Mouse (Mus musculus) thymus, adult 2 months (tissue): ENCODE measurements around the gene Fkbp1a. TPM values are rescaled to one million over a fixed set of nuclear protein-coding genes. Genes with fewer than 3 reads are reported as not detected.

ENCODE experiments used
- DNase-seq: peaks from one replicate; pipeline ENCODE4 v3.0.0; 2021
- H3K27ac ChIP-seq: fragments of 200-500 bp; 2 replicates; pipeline ENCODE4 v1.5.1; 2012; ENCODE audit warnings: low read length, control low read depth; ENCODE audit not compliant: control insufficient read depth, insufficient read depth
- H3K27me3 ChIP-seq: fragments of 200-500 bp; 2 replicates; pipeline ENCODE4 v1.6.1; 2012; ENCODE audit warnings: mild to moderate bottlenecking, low read length, moderate library complexity, mixed read lengths; ENCODE audit not compliant: control insufficient read depth, insufficient read depth
- H3K36me3 ChIP-seq: fragments of 200-500 bp; 2 replicates; pipeline ENCODE4 v1.6.1; 2012; ENCODE audit warnings: mild to moderate bottlenecking, low read length, moderate library complexity; ENCODE audit not compliant: control insufficient read depth, insufficient read depth
- H3K4me1 ChIP-seq: fragments of 200-500 bp; replicated peaks from 2 replicates; pipeline ENCODE4 v1.6.1; 2012; ENCODE audit warnings: low read length; ENCODE audit not compliant: control insufficient read depth, insufficient read depth
- H3K4me3 ChIP-seq: fragments of 200-500 bp; 2 replicates; pipeline ENCODE4 v1.5.1; 2012; ENCODE audit warnings: mild to moderate bottlenecking, low read length, control low read depth, moderate library complexity; ENCODE audit not compliant: control insufficient read depth, insufficient read depth
- CTCF ChIP-seq: fragments of 200-500 bp; IDR thresholded peaks from 2 replicates; pipeline ENCODE4 v1.5.1; 2012; ENCODE audit warnings: mild to moderate bottlenecking, control low read depth, low read length, moderate library complexity, borderline replicate concordance; ENCODE audit not compliant: control insufficient read depth, poor library complexity, insufficient read depth; ENCODE audit errors: extremely low read depth
- POLR2A ChIP-seq: fragments of 200-500 bp; IDR thresholded peaks from 2 replicates; pipeline ENCODE4 v1.6.1; 2012; ENCODE audit warnings: mild to moderate bottlenecking, low read length, control low read depth, moderate library complexity; ENCODE audit not compliant: control insufficient read depth, poor library complexity, insufficient read depth; ENCODE audit errors: extremely low read depth
- WGBS: fragments of 180-500 bp; shearing (Covaris S2); methylation state at CpG from one replicate; pipeline ENCODE4 v1.1.7; 2018; 5-methylcytosine and 5-hydroxymethylcytosine counted together
- polyA plus RNA-seq: library from polyadenylated mRNA; depleted of rRNA; stranded (reverse); fragments of >200 nt; gene quantifications from 2 replicates; pipeline ENCODE4 v1.2.3, GENCODE M21; 2012

Gene Fkbp1a
- polyA plus RNA-seq, 1 experiment, result 146 TPM

DNA sequence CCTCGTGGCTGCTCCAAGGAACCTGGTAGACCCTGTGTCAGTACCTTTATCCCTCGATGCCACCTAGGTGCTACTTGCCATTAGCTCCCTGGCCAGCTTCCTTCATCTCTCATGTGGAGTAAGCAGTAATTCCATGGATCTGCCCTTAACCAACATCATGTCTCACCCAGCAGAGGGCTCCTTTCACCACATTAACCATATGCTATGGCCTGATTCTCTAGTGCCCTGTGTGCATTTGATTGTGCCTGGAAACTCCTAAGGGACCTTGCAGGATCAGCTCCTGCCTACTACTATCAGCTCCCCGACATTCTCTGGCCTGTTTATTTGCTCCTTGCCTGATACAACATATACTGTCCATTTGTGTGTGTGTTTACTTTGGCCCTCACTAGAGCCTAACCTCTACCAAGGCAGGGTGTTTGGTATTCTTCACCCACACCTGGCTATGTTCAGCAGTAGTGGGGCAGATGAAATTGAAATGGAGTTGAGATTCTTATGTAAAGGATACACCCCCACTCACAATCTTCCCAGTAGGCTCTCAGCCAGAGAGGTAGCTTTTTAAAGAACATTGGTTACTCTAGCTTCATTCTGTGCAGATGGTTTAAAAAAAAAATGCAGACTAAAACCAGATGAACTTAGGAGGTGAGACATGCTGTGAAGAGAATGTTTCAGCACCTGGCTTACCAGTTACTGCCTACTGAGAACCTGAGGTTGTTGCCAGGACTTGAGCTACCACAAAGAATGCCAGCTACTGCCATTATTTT, 28.6 kb upstream of the Fkbp1a start:
- DNase-seq, result no peak

DNA sequence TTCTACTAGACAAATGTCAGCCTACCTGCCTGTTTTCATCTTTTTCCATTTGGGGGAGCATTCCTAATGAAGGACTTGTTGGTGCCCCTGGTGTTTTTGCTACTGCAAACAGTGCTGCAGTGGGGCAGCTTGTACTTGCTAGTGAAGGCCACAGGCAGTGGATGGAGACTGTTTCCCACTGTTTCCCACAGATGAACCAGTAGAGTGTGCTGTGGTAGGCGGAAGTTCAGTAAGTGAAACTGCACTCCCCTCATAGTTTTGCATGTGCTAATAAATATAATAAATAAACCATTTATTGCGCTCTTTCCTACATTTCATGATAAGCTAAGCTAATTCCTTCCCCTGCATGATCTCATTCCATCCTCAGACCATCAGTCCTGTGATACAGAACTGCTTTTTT, 23.3 kb upstream of the Fkbp1a start:
- Histone ChIP-seq H3K4me3 (no peak overlapping the region), H3K27me3 (no peaks in the 10 kb centered on the region), H3K27ac (no peak overlapping the region), H3K4me1 (no peaks in the 10 kb centered on the region), H3K36me3 (no peaks in the 10 kb centered on the region)
- no peak for TF ChIP-seq CTCF
- no peak for TF ChIP-seq POLR2A
- WGBS, result 90% methylated on average over 2 of the region's 2 CpGs
- no peak for DNase-seq

More for the DNA sequence above, 28.6 kb upstream of the Fkbp1a start:
- H3K27ac ChIP-seq, result no peak overlapping the region
- peaks cover 30% of the 10 kb centered on the region for H3K36me3 ChIP-seq
- no peaks in the 10 kb centered on the region for H3K4me1 ChIP-seq
- TF ChIP-seq CTCF, result 0 out of 2 replicates have a peak, but pooled peaks have one; percentile 24
- TF ChIP-seq POLR2A, result no peak
- H3K4me3 ChIP-seq, result no peak overlapping the region
- 91% methylated on average over 3 of the region's 3 CpGs for WGBS
- no peaks in the 10 kb centered on the region for H3K27me3 ChIP-seq

DNA sequence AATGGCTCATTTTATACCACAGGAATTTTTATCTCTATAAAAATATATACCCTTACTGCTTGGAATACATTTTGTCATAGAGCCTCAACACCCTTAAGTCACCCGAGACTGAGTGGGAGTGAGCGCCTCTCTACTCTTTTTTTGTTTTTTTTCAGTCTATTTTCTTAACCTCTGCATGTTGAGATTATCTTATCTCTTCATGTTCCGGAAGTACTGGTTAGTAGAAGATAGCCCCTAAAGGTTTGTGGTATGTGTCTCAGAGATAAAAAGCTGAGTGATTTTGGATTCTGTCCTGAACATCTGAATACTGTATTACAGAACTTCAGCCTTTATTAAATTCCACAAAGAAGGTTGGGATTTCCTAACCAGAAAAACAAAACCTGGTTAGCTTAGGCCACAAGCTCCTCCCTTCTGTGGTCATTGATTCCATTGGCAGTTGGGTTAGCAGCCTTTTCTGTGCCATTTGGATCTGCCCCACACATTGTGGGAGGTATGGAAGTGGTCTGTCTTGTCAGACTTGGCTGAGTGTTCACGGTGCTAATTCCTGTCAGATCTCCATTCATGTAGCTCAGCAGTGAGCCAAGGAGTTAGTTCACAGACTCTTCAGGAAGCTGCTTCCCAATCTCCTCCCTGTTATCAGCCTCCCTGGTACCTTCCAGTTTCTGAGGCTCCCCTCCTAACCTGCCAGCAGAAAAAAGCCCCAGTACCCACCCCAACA, 17.8 kb upstream of the Fkbp1a start:
- no peaks in the 10 kb centered on the region for H3K36me3 ChIP-seq
- no peak for DNase-seq
- TF ChIP-seq POLR2A, result no peak
- TF ChIP-seq CTCF, result no peak
- H3K27me3 ChIP-seq, result no peaks in the 10 kb centered on the region
- WGBS, result 68% methylated on average over 4 of the region's 4 CpGs
- H3K27ac ChIP-seq, result no peak overlapping the region
- H3K4me1 ChIP-seq, result peaks cover 35% of the 10 kb centered on the region
- H3K4me3 ChIP-seq, result no peak overlapping the region

DNA sequence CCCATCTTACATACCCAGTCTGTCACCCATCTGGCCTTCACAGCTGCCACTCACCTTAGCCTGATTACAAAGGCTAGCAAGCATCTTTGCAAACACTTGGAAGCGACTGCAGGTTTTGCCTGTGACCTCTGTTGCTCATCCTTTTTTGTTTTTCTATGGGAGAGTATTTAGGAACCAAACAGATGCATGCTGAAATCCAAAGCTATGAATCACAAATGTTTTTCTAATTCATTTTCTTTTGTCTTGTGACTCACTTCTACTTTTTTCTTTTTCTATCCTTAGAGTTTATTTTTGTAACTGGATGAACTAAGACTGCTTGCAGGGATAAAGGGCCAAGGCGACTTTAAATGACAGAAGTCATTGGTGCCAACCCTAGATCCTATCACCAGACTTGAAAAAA, 16.8 kb upstream of the Fkbp1a start:
- WGBS, result 89% methylated on average over 2 of the region's 2 CpGs

DNA sequence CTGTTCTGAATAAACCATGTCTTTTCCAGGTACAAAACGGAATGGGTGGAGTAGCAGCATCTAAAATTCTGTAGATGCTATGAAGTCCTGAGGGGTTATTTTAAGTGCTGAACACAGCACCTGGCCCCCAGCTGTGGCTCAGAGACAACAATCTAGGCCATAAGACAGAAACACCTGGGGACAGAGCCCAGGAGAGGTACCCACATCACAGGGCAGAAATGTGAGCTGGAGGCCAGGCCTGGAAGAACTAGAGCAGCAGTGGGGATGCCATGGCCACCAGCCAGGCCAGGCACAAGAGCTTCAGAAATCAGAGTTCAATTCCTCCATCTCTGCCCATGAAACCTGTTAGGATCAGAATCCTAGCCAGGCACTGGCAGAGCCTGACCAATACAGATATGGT, 14.2 kb upstream of the Fkbp1a start:
- Histone ChIP-seq H3K27ac (peak overlapping the region; percentile 87), H3K4me3 (no peak overlapping the region), H3K27me3 (no peaks in the 10 kb centered on the region), H3K4me1 (peaks cover 59% of the 10 kb centered on the region), H3K36me3 (no peaks in the 10 kb centered on the region)
- WGBS, result 11% methylated on average over 1 of the region's 1 CpGs
- TF ChIP-seq CTCF (no peak), POLR2A (no peak)
- DNase-seq, result peak; percentile 78

More for the DNA sequence above, 16.8 kb upstream of the Fkbp1a start:
- H3K4me3 ChIP-seq, result no peak overlapping the region
- H3K36me3 ChIP-seq, result no peaks in the 10 kb centered on the region
- no peaks in the 10 kb centered on the region for H3K27me3 ChIP-seq
- DNase-seq, result no peak
- TF ChIP-seq POLR2A, result no peak
- TF ChIP-seq CTCF, result no peak
- H3K27ac ChIP-seq, result no peak overlapping the region
- peaks cover 46% of the 10 kb centered on the region for H3K4me1 ChIP-seq

DNA sequence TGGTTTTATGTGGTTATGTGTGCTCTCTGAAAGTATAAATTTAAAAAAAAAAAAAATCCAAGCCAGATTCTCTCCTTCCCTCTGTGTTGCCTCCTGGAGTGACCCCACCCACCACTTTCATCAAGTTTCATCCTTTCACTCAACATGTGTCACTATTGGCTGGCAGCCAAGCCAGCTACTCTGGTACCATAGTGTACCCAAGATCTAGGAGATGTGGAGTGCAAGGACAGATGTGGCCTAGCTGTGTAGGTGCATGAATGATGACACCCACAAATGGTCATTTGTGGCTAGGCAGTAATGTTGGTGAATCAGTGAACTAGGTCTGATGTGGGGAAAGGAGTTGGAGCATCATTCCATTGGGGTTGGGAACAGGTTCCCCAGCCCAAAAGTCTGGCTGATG, 13.1 kb upstream of the Fkbp1a start:
- H3K4me1 ChIP-seq, result peaks cover 68% of the 10 kb centered on the region
- no peak for DNase-seq
- no peak overlapping the region for H3K4me3 ChIP-seq
- H3K27ac ChIP-seq, result no peak overlapping the region
- TF ChIP-seq POLR2A (no peak), CTCF (no peak)
- H3K27me3 ChIP-seq, result no peaks in the 10 kb centered on the region
- no peaks in the 10 kb centered on the region for H3K36me3 ChIP-seq
